Mouse (Mus musculus): ENCODE results near the gene Adgrl3. TPM values are rescaled to one million over a fixed set of nuclear protein-coding genes. Genes with fewer than 3 reads are reported as not detected.

Gene Adgrl3
- total and polyA plus RNA-seq, 2 experiments from 2014 or later: 1.7 to 7.3 TPM

GRCm38 (mm10) chr5:81640118-81640517, 620.2 kb downstream of the Adgrl3 start:
- Histone ChIP-seq H3K27me3 (ENCODE audit: control insufficient read depth, insufficient read depth, low read length) (no peaks in the 10 kb centered on the region), H3K9me3 (replicated peaks; ENCODE audit: control insufficient read depth, low read length) (no peaks in the 10 kb centered on the region), H3K4me1 (ENCODE audit: control insufficient read depth, insufficient read depth) (no peaks in the 10 kb centered on the region), H3K36me3 (replicated peaks; ENCODE audit: control insufficient read depth, insufficient read depth, low read length) (no peaks in the 10 kb centered on the region), H3K4me3 (ENCODE audit: low read depth, low read length) (no peak overlapping the region), H3K9ac (replicated peaks; ENCODE audit: low read depth, low read length) (no peak overlapping the region), H3K27ac (ENCODE audit: low read depth) (no peak overlapping the region), H3K4me2 (ENCODE audit: low read depth, low read length) (no peak overlapping the region)
- DNase-seq (ENCODE audit: low spot score) (no peak), ATAC-seq (ENCODE audit: insufficient read depth, low read depth) (no peak)
- no peak for TF ChIP-seq EP300 (IDR thresholded peaks at IDR 0.05; ENCODE audit: low read depth)
- TF ChIP-seq CTCF (IDR thresholded peaks at IDR 0.05; ENCODE audit: low read depth): no peak
- 66% methylated on average over 4 of the region's 4 CpGs for WGBS

DNA sequence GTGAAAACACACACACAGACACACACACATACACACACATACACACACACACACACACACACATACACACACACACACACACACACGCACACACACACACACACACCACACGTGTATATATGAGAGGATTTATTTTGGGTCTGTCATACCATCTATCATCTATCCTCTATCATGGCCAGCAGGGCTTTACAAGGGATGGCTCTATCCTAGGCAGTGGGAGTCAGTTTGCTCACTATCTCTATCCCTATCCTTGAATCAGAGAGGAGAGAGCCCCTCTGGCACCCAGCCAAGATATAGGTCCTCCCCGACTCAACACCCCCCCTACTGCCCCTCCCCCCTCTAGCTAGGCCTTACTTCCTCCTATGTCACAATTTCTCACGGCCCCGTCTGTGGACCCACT, 625.6 kb downstream of the Adgrl3 start:
- H3K9me3 ChIP-seq (replicated peaks; ENCODE audit: control insufficient read depth, low read length): no peaks in the 10 kb centered on the region
- TF ChIP-seq EP300 (IDR thresholded peaks at IDR 0.05; ENCODE audit: low read depth): no peak
- TF ChIP-seq CTCF (IDR thresholded peaks at IDR 0.05; ENCODE audit: low read depth): no peak
- WGBS: 80% methylated on average over 5 of the region's 5 CpGs

GRCm38 (mm10) chr5:81653941-81654340, 634.0 kb downstream of the Adgrl3 start:
- Histone ChIP-seq H3K9me3 (replicated peaks; ENCODE audit: control insufficient read depth, low read length) (no peaks in the 10 kb centered on the region), H3K9ac (replicated peaks; ENCODE audit: low read depth, low read length) (no peak overlapping the region), H3K27me3 (ENCODE audit: control insufficient read depth, insufficient read depth, low read length) (no peaks in the 10 kb centered on the region), H3K4me1 (ENCODE audit: control insufficient read depth, insufficient read depth) (no peaks in the 10 kb centered on the region), H3K27ac (ENCODE audit: low read depth) (no peak overlapping the region), H3K4me2 (ENCODE audit: low read depth, low read length) (no peak overlapping the region), H3K4me3 (ENCODE audit: low read depth, low read length) (no peak overlapping the region), H3K36me3 (replicated peaks; ENCODE audit: control insufficient read depth, insufficient read depth, low read length) (no peaks in the 10 kb centered on the region)
- DNase-seq (ENCODE audit: low spot score) (no peak), ATAC-seq (ENCODE audit: insufficient read depth, low read depth) (no peak)
- no peak for TF ChIP-seq CTCF (IDR thresholded peaks at IDR 0.05; ENCODE audit: low read depth)
- no peak for TF ChIP-seq EP300 (IDR thresholded peaks at IDR 0.05; ENCODE audit: low read depth)
- WGBS: 65% methylated on average over 2 of the region's 2 CpGs

More for the DNA sequence above, 625.6 kb downstream of the Adgrl3 start:
- H3K4me2 ChIP-seq (ENCODE audit: low read depth, low read length): no peak overlapping the region
- no peak for DNase-seq (ENCODE audit: low spot score)
- no peak overlapping the region for H3K9ac ChIP-seq (replicated peaks; ENCODE audit: low read depth, low read length)
- H3K36me3 ChIP-seq (replicated peaks; ENCODE audit: control insufficient read depth, insufficient read depth, low read length): no peaks in the 10 kb centered on the region
- no peak for ATAC-seq (ENCODE audit: insufficient read depth, low read depth)
- no peak overlapping the region for H3K27ac ChIP-seq (ENCODE audit: low read depth)
- no peak overlapping the region for H3K4me3 ChIP-seq (ENCODE audit: low read depth, low read length)
- H3K4me1 ChIP-seq (ENCODE audit: control insufficient read depth, insufficient read depth): no peaks in the 10 kb centered on the region
- no peaks in the 10 kb centered on the region for H3K27me3 ChIP-seq (ENCODE audit: control insufficient read depth, insufficient read depth, low read length)

DNA sequence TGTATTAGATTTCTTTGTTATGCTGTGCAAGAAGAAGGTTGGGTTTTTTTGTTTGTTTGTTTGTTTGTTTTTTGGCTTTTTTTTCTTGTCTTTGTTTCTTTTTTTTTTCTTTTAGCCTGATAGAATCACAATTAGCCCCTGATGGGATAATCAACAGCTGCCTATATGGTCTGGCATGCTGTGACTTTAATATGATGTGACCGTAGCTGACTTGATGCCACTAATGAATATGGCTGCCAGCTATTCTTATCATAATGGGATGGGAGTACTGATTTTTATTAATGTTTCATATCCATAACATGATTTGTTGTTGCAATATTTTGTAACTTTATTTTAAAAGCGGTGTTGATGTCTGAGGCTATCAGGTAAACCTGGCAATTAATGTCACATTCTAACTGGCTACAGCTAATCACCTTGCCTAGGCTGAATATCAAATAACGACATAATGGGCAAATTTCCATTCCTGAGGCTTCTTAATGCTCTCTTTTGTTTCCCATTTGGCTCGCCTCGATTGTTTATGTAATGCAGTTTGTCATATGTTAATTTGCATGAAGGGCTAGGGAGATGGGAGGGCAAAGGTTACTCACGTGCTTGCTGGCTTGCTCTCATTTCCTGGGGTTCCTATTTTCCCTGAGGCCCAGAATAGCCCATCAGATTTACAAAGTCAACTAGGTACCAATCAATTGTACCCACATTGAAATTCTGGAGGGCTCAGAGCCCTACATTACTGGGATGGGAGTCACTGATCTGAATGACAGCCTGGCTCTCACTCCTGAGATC, 641.9 kb downstream of the Adgrl3 start:
- no peak overlapping the region for H3K9ac ChIP-seq (replicated peaks; ENCODE audit: low read depth, low read length)
- H3K27ac ChIP-seq (ENCODE audit: low read depth): no peak overlapping the region
- 63% methylated on average over 6 of the region's 6 CpGs for WGBS
- DNase-seq (ENCODE audit: low spot score) (no peak), ATAC-seq (ENCODE audit: insufficient read depth, low read depth) (no peak)
- no peaks in the 10 kb centered on the region for H3K27me3 ChIP-seq (ENCODE audit: control insufficient read depth, insufficient read depth, low read length)
- H3K36me3 ChIP-seq (replicated peaks; ENCODE audit: control insufficient read depth, insufficient read depth, low read length): no peaks in the 10 kb centered on the region
- H3K9me3 ChIP-seq (replicated peaks; ENCODE audit: control insufficient read depth, low read length): peaks cover 2% of the 10 kb centered on the region; the same call in 1 of the 2 replicates
- TF ChIP-seq EP300 (IDR thresholded peaks at IDR 0.05; ENCODE audit: low read depth): no peak
- TF ChIP-seq CTCF (IDR thresholded peaks at IDR 0.05; ENCODE audit: low read depth): no peak
- no peak overlapping the region for H3K4me2 ChIP-seq (ENCODE audit: low read depth, low read length)
- no peaks in the 10 kb centered on the region for H3K4me1 ChIP-seq (ENCODE audit: control insufficient read depth, insufficient read depth)
- H3K4me3 ChIP-seq (ENCODE audit: low read depth, low read length): no peak overlapping the region

DNA sequence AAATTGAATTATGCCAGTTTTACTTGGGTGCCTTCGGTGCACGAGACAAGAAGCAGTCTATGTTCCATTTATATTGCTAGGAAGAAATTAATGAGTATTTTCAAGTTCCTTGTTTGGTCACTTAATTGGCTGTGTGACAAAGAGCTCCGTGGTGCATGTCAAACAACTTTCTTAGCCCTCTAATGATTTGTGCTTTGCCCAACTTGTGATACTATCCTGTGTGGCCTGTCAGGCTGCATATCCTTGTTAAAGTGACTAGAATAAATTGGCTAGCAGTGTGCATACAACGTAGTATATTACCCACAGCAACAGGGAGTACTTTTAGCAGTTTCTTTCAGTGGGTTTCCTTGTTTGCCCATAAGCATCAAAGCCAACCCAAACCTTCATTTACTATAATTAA, 651.1 kb downstream of the Adgrl3 start:
- DNase-seq (ENCODE audit: low spot score) (no peak), ATAC-seq (ENCODE audit: insufficient read depth, low read depth) (no peak)
- H3K4me2 ChIP-seq (ENCODE audit: low read depth, low read length): no peak overlapping the region
- H3K4me1 ChIP-seq (ENCODE audit: control insufficient read depth, insufficient read depth): no peaks in the 10 kb centered on the region
- 74% methylated on average over 4 of the region's 4 CpGs for whole genome bisulfite sequencing
- no peak overlapping the region for H3K9ac ChIP-seq (replicated peaks; ENCODE audit: low read depth, low read length)
- H3K27me3 ChIP-seq (ENCODE audit: control insufficient read depth, insufficient read depth, low read length): no peaks in the 10 kb centered on the region
- no peak overlapping the region for H3K27ac ChIP-seq (ENCODE audit: low read depth)
- peaks cover 3% of the 10 kb centered on the region; the same call in 1 of the 2 replicates for H3K9me3 ChIP-seq (replicated peaks; ENCODE audit: control insufficient read depth, low read length)
- no peaks in the 10 kb centered on the region for H3K36me3 ChIP-seq (replicated peaks; ENCODE audit: control insufficient read depth, insufficient read depth, low read length)
- H3K4me3 ChIP-seq (ENCODE audit: low read depth, low read length): no peak overlapping the region
- TF ChIP-seq EP300 (IDR thresholded peaks at IDR 0.05; ENCODE audit: low read depth) (no peak), CTCF (IDR thresholded peaks at IDR 0.05; ENCODE audit: low read depth) (no peak)

All from heart, postnatal 0 days (tissue).